Mouse (Mus musculus) testis, adult 2 months (tissue): ENCODE results near the gene Sgsm2.

Experiments used
- CTCF ChIP-seq: fragments of 200-500 bp; IDR thresholded peaks from 2 replicates; pipeline ENCODE4 v1.5.1; 2012; ENCODE audit warnings: low read depth, mild to moderate bottlenecking, inconsistent platforms, low read length, moderate library complexity; ENCODE audit not compliant: control insufficient read depth, insufficient read depth, insufficient replicate concordance
- POLR2A ChIP-seq: fragments of 200-500 bp; IDR thresholded peaks from 2 replicates; pipeline ENCODE4 v1.6.1; 2012; ENCODE audit warnings: low read depth, mild to moderate bottlenecking, inconsistent platforms, low read length, moderate library complexity; ENCODE audit not compliant: control insufficient read depth

DNA sequence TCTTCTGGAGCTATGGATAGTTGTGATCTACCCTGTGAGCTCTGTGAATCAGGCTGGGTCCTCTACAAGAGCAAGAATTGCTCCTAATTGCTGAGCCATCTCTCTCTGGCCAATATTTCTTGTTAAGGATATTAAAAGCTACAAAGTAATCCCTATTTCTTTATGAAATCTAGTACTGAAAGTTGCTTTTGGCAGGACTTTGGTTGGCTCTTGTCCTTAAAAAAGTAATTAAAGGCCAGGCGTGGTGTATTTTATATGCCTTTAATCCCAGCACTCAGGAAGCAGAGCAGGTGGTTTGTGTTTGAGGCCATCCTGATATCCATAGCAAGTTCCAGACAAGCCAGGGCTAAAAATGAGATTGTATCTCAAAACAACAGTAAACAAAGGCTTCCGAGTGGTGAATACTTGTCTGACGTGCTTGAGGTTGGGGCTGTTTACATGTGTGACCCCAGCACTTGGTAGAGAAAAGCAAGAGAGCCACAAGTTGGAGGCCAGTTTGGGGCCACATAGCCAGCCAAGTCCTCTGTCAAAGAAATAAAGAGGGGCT, 92.7 kb downstream of the Sgsm2 start:
- TF ChIP-seq CTCF (no peak), POLR2A (no peak)
